Mouse (Mus musculus) forebrain, embryonic 15.5 days (tissue): Measurements from ENCODE around the gene Ccdc146. TPM values are rescaled to one million over a fixed set of nuclear protein-coding genes. Genes with fewer than 3 reads are reported as not detected.
A peak's percentile ranks its signal among the peaks of the same experiment; 100 is the strongest.
"Not testable (repeated sequence)": the region's sequence is repeated elsewhere in the genome, so short reads cannot be mapped to it uniquely, and the experiment has no call there.

Source experiments
- ATAC-seq: fragments of 200-750 bp; cut with Nextera tagmentation; replicated peaks from 2 replicates; pipeline ENCODE4 v1.8.0; 2017; ENCODE audit warnings: mild to moderate bottlenecking, moderate TSS enrichment, moderate library complexity
- H3K27ac ChIP-seq: fragments of 300-500 bp; sonication (generic); replicated peaks from 2 replicates; pipeline ENCODE4 v1.5.1; 2015; ENCODE audit warnings: mild to moderate bottlenecking, inconsistent platforms
- H3K27me3 ChIP-seq: fragments of 300-500 bp; sonication (generic); 2 replicates; pipeline ENCODE4 v1.6.1; 2015; ENCODE audit warnings: inconsistent platforms
- H3K36me3 ChIP-seq: fragments of 300-500 bp; sonication (generic); 2 replicates; pipeline ENCODE4 v1.6.1; 2015; ENCODE audit warnings: mild to moderate bottlenecking, inconsistent platforms
- H3K4me1 ChIP-seq: fragments of 300-500 bp; sonication (generic); 2 replicates; pipeline ENCODE4 v1.6.1; 2015; ENCODE audit warnings: inconsistent platforms
- H3K4me2 ChIP-seq: fragments of 300-500 bp; sonication (generic); replicated peaks from 2 replicates; pipeline ENCODE4 v1.6.1; 2015; ENCODE audit warnings: mild to moderate bottlenecking, inconsistent platforms
- H3K4me3 ChIP-seq: fragments of 300-500 bp; sonication (generic); 2 replicates; pipeline ENCODE4 v1.5.1; 2015; ENCODE audit warnings: mild to moderate bottlenecking, inconsistent platforms
- H3K9ac ChIP-seq: fragments of 300-500 bp; sonication (generic); replicated peaks from 2 replicates; pipeline ENCODE4 v1.6.1; 2015; ENCODE audit warnings: mild to moderate bottlenecking, inconsistent platforms
- H3K9me3 ChIP-seq: fragments of 300-500 bp; sonication (generic); 2 replicates; pipeline ENCODE4 v1.6.1; 2016; ENCODE audit warnings: inconsistent platforms
- WGBS: fragments of 180-500 bp; shearing (Covaris S2); methylation state at CpG from one replicate; pipeline ENCODE4 v1.1.7; 2015; ENCODE audit warnings: mixed read lengths; 5-methylcytosine and 5-hydroxymethylcytosine counted together
- polyA plus RNA-seq: library from polyadenylated mRNA; unstranded; fragments of >200 nt; fragmentation: Nextera tagmentation; extraction: Ambion mirVana; gene quantifications from 2 replicates; pipeline ENCODE4 v1.2.1, GENCODE M21; 2015

The Ccdc146 gene
- polyA plus RNA-seq, 1 experiment from 2014 or later: 1.4 TPM

GRCm38 (mm10) chr5:21363343-21363742, 61.1 kb downstream of the Ccdc146 start:
- Histone ChIP-seq H3K4me2 (no peak overlapping the region), H3K9me3 (no peaks in the 10 kb centered on the region), H3K4me3 (no peak overlapping the region), H3K27me3 (no peaks in the 10 kb centered on the region), H3K36me3 (no peaks in the 10 kb centered on the region), H3K4me1 (no peaks in the 10 kb centered on the region), H3K27ac (no peak overlapping the region), H3K9ac (no peak overlapping the region)
- WGBS: 86% methylated on average over 3 of the region's 3 CpGs
- no peak for ATAC-seq

GRCm38 (mm10) chr5:21358648-21359047, 65.8 kb downstream of the Ccdc146 start:
- Histone ChIP-seq H3K9me3 (no peaks in the 10 kb centered on the region), H3K4me1 (no peaks in the 10 kb centered on the region), H3K4me2 (no peak overlapping the region), H3K9ac (no peak overlapping the region), H3K27me3 (no peaks in the 10 kb centered on the region), H3K27ac (no peak overlapping the region), H3K4me3 (no peak overlapping the region), H3K36me3 (no peaks in the 10 kb centered on the region)
- no peak for ATAC-seq
- 82% methylated on average over 3 of the region's 3 CpGs for WGBS

- H3K9ac ChIP-seq: no peak overlapping the region
- no peak overlapping the region for H3K27ac ChIP-seq
- no peak overlapping the region for H3K4me3 ChIP-seq
- no peaks in the 10 kb centered on the region for H3K4me1 ChIP-seq
- H3K27me3 ChIP-seq: no peaks in the 10 kb centered on the region
- H3K9me3 ChIP-seq: no peaks in the 10 kb centered on the region
- H3K4me2 ChIP-seq: no peak overlapping the region
- ATAC-seq: no peak
- H3K36me3 ChIP-seq: no peaks in the 10 kb centered on the region
These were observed 72.8 kb downstream of the Ccdc146 start for GRCm38 (mm10) chr5:21351678-21352077.

- H3K36me3 ChIP-seq: no peaks in the 10 kb centered on the region
- WGBS: 95% methylated on average over 7 of the region's 7 CpGs
- no peaks in the 10 kb centered on the region for H3K9me3 ChIP-seq
- no peaks in the 10 kb centered on the region for H3K4me1 ChIP-seq
- no peak overlapping the region for H3K27ac ChIP-seq
- no peaks in the 10 kb centered on the region for H3K27me3 ChIP-seq
- no peak overlapping the region for H3K4me3 ChIP-seq
- no peak for ATAC-seq
- no peak overlapping the region for H3K4me2 ChIP-seq
- H3K9ac ChIP-seq: no peak overlapping the region
These were observed 76.1 kb downstream of the Ccdc146 start for GRCm38 (mm10) chr5:21348366-21348765.

- ATAC-seq, H3K9me3 ChIP-seq, H3K36me3 ChIP-seq, H3K4me2 ChIP-seq, H3K4me1 ChIP-seq, H3K27me3 ChIP-seq, H3K27ac ChIP-seq, H3K9ac ChIP-seq, H3K4me3 ChIP-seq: not testable (repeated sequence)
These were observed 82.2 kb downstream of the Ccdc146 start for GRCm38 (mm10) chr5:21342265-21342664.

GRCm38 (mm10) chr5:21332119-21332518, 92.4 kb downstream of the Ccdc146 start:
- H3K4me1 ChIP-seq: peaks cover 9% of the 10 kb centered on the region; the same call in 1 of the 2 replicates
- no peaks in the 10 kb centered on the region for H3K36me3 ChIP-seq
- H3K9ac ChIP-seq: no peak overlapping the region
- no peak overlapping the region for H3K4me3 ChIP-seq
- WGBS: 90% methylated on average over 1 of the region's 1 CpGs
- H3K4me2 ChIP-seq: no peak overlapping the region
- H3K27ac ChIP-seq: no peak overlapping the region
- no peak for ATAC-seq
- no peaks in the 10 kb centered on the region for H3K27me3 ChIP-seq
- no peaks in the 10 kb centered on the region for H3K9me3 ChIP-seq

GRCm38 (mm10) chr5:21331656-21332055, 92.8 kb downstream of the Ccdc146 start:
- H3K27ac ChIP-seq: no peak overlapping the region
- H3K4me3 ChIP-seq: no peak overlapping the region
- H3K36me3 ChIP-seq: no peaks in the 10 kb centered on the region
- no peaks in the 10 kb centered on the region for H3K9me3 ChIP-seq
- ATAC-seq: 0 out of 2 replicates have a peak, but pooled peaks have one; percentile 51
- no peaks in the 10 kb centered on the region for H3K27me3 ChIP-seq
- H3K9ac ChIP-seq: no peak overlapping the region
- 60% methylated on average over 5 of the region's 5 CpGs for WGBS
- peaks cover 9% of the 10 kb centered on the region; the same call in 1 of the 2 replicates for H3K4me1 ChIP-seq
- H3K4me2 ChIP-seq: no peak overlapping the region

GRCm38 (mm10) chr5:21329672-21330665, 94.5 kb downstream of the Ccdc146 start:
- Histone ChIP-seq H3K4me2 (no peak overlapping the region), H3K4me1 (peaks cover 9% of the 10 kb centered on the region; the same call in 1 of the 2 replicates), H3K9me3 (no peaks in the 10 kb centered on the region), H3K36me3 (no peaks in the 10 kb centered on the region), H3K9ac (no peak overlapping the region), H3K4me3 (no peak overlapping the region), H3K27ac (no peak overlapping the region), H3K27me3 (no peaks in the 10 kb centered on the region)
- ATAC-seq: no peak
- 31% methylated on average over 11 of the region's 11 CpGs for WGBS

- H3K4me1 ChIP-seq: peaks cover 9% of the 10 kb centered on the region; the same call in 1 of the 2 replicates
- no peak overlapping the region for H3K27ac ChIP-seq
- no peak overlapping the region for H3K9ac ChIP-seq
- H3K4me3 ChIP-seq: no peak overlapping the region
- no peak for ATAC-seq
- no peaks in the 10 kb centered on the region for H3K9me3 ChIP-seq
- 64% methylated on average over 1 of the region's 1 CpGs for WGBS
- no peak overlapping the region for H3K4me2 ChIP-seq
- no peaks in the 10 kb centered on the region for H3K27me3 ChIP-seq
- no peaks in the 10 kb centered on the region for H3K36me3 ChIP-seq
These were observed 95.9 kb downstream of the Ccdc146 start for GRCm38 (mm10) chr5:21328560-21328959.

- WGBS: 29% methylated on average over 1 of the region's 1 CpGs
- no peak overlapping the region for H3K9ac ChIP-seq
- H3K9me3 ChIP-seq: no peaks in the 10 kb centered on the region
- H3K27me3 ChIP-seq: no peaks in the 10 kb centered on the region
- ATAC-seq: no peak
- H3K4me3 ChIP-seq: no peak overlapping the region
- H3K4me1 ChIP-seq: peaks cover 9% of the 10 kb centered on the region; the same call in 1 of the 2 replicates
- no peaks in the 10 kb centered on the region for H3K36me3 ChIP-seq
- H3K27ac ChIP-seq: no peak overlapping the region
- no peak overlapping the region for H3K4me2 ChIP-seq
These were observed 98.0 kb downstream of the Ccdc146 start for GRCm38 (mm10) chr5:21326494-21326893.

- H3K4me2 ChIP-seq: no peak overlapping the region
- ATAC-seq: no peak
- H3K4me3 ChIP-seq: no peak overlapping the region
- no peaks in the 10 kb centered on the region for H3K9me3 ChIP-seq
- H3K9ac ChIP-seq: no peak overlapping the region
- 78% methylated on average over 2 of the region's 2 CpGs for WGBS
- no peaks in the 10 kb centered on the region for H3K4me1 ChIP-seq
- no peaks in the 10 kb centered on the region for H3K36me3 ChIP-seq
- H3K27me3 ChIP-seq: no peaks in the 10 kb centered on the region
- H3K27ac ChIP-seq: no peak overlapping the region
These were observed 104.3 kb downstream of the Ccdc146 start for GRCm38 (mm10) chr5:21320138-21320537.

GRCm38 (mm10) chr5:21314696-21315095, 109.8 kb downstream of the Ccdc146 start:
- H3K27ac ChIP-seq: no peak overlapping the region
- no peak overlapping the region for H3K4me3 ChIP-seq
- WGBS: 85% methylated on average over 3 of the region's 3 CpGs
- H3K27me3 ChIP-seq: no peaks in the 10 kb centered on the region
- H3K4me1 ChIP-seq: no peaks in the 10 kb centered on the region
- H3K36me3 ChIP-seq: no peaks in the 10 kb centered on the region
- no peak overlapping the region for H3K9ac ChIP-seq
- no peaks in the 10 kb centered on the region for H3K9me3 ChIP-seq
- H3K4me2 ChIP-seq: no peak overlapping the region
- no peak for ATAC-seq
